Mouse (Mus musculus) forebrain, postnatal 0 days (tissue): ENCODE measurements around the gene Tmem95. TPM values are rescaled to one million over a fixed set of nuclear protein-coding genes. Genes with fewer than 3 reads are reported as not detected.

ENCODE experiments used
- ATAC-seq: fragments of 200-750 bp; cut with Nextera tagmentation; 2 replicates; pipeline ENCODE4 v1.8.0; 2017; ENCODE audit warnings: mild to moderate bottlenecking, moderate library complexity
- DNase-seq: peaks from one replicate; pipeline ENCODE4 v3.0.0-alpha.2; 2015
- H3K27ac ChIP-seq: fragments of 300-500 bp; sonication (generic); 2 replicates; pipeline ENCODE4 v1.5.1; 2014; ENCODE audit warnings: low read depth, mild to moderate bottlenecking, antibody characterized with exemption, low read length, moderate library complexity, mixed read lengths
- H3K27me3 ChIP-seq: fragments of 300-500 bp; sonication (generic); 2 replicates; pipeline ENCODE4 v1.6.1; 2014; ENCODE audit warnings: mild to moderate bottlenecking, low read length, mixed read lengths; ENCODE audit not compliant: insufficient read depth
- H3K36me3 ChIP-seq: fragments of 300-500 bp; sonication (generic); 2 replicates; pipeline ENCODE4 v1.6.1; 2014; ENCODE audit warnings: mild to moderate bottlenecking, moderate library complexity; ENCODE audit not compliant: insufficient read depth
- H3K4me1 ChIP-seq: fragments of 300-500 bp; sonication (generic); 2 replicates; pipeline ENCODE4 v1.6.1; 2014; ENCODE audit warnings: antibody characterized with exemption; ENCODE audit not compliant: insufficient read depth
- H3K4me2 ChIP-seq: fragments of 300-500 bp; sonication (generic); 2 replicates; pipeline ENCODE4 v1.6.1; 2014; ENCODE audit warnings: low read depth, mild to moderate bottlenecking, moderate library complexity
- H3K4me3 ChIP-seq: fragments of 300-500 bp; sonication (generic); 2 replicates; pipeline ENCODE4 v1.5.1; 2014; ENCODE audit warnings: low read depth, low read length, mixed read lengths
- H3K9ac ChIP-seq: fragments of 300-500 bp; sonication (generic); 2 replicates; pipeline ENCODE4 v1.6.1; 2014; ENCODE audit warnings: mild to moderate bottlenecking
- H3K9me3 ChIP-seq: fragments of 300-500 bp; sonication (generic); 2 replicates; pipeline ENCODE4 v1.6.1; 2016; ENCODE audit warnings: low read length
- CTCF ChIP-seq: sonication (generic); IDR thresholded peaks from 2 replicates; pipeline ENCODE4 v1.5.1; 2016; ENCODE audit warnings: antibody characterized with exemption, control low read depth, low read depth
- WGBS: fragments of 180-500 bp; shearing (Covaris S2); extraction: QIAGEN DNeasy Blood & Tissue Kit; methylation state at CpG from one replicate; pipeline ENCODE4 v1.1.7; 2014; 5-methylcytosine and 5-hydroxymethylcytosine counted together
- polyA plus RNA-seq: library from polyadenylated mRNA; unstranded; fragments of >200 nt; fragmentation: Nextera tagmentation; extraction: Ambion mirVana; gene quantifications from 2 replicates; pipeline ENCODE4 v1.2.1, GENCODE M21; 2015
- total RNA-seq: library from RNA; depleted of rRNA; stranded (reverse); fragments of >200 nt; gene quantifications from 2 replicates; pipeline ENCODE4 v1.2.3, GENCODE M21; 2014

The Tmem95 gene
- total and polyA plus RNA-seq, 2 experiments from 2014 or later, result not detected

GRCm38 (mm10) chr11:69900471-69901405, 22.9 kb upstream of the Tmem95 start, which contains the start of the genes 2810408A11Rik and Neurl4:
Gene 2810408A11Rik (minus strand): TSS chr11:69900987.
Gene Neurl4 (plus strand): TSS chr11:69901072.
- H3K4me1 ChIP-seq, result peaks cover 14% of the 10 kb centered on the region
- peaks cover 24% of the 10 kb centered on the region for H3K36me3 ChIP-seq
- DNase-seq, result peak; percentile 95
- H3K9me3 ChIP-seq, result no peaks in the 10 kb centered on the region
- peak within 1 kb of the TSS; percentile 82 for H3K4me3 ChIP-seq
- peak within 1 kb of the TSS; percentile 89 for H3K4me2 ChIP-seq
- peak within 1 kb of the TSS; percentile 91 for H3K27ac ChIP-seq
- H3K27me3 ChIP-seq, result no peaks in the 10 kb centered on the region
- WGBS, result under 1% methylated on average over 38 of the region's 38 CpGs
- TF ChIP-seq CTCF, result no peak
- peak within 1 kb of the TSS; percentile 74 for H3K9ac ChIP-seq
- peak; percentile 94 for ATAC-seq

GRCm38 (mm10) chr11:69899870-69900269, 22.1 kb upstream of the Tmem95 start:
- Histone ChIP-seq H3K27me3 (no peaks in the 10 kb centered on the region), H3K4me2 (peak overlapping the region; percentile 89), H3K4me1 (peaks cover 14% of the 10 kb centered on the region), H3K4me3 (peak overlapping the region; percentile 82), H3K9ac (peak overlapping the region; percentile 74), H3K27ac (no peak overlapping the region; the same call in 1 of the 2 replicates), H3K36me3 (peaks cover 16% of the 10 kb centered on the region), H3K9me3 (no peaks in the 10 kb centered on the region)
- ATAC-seq, result no peak
- 7% methylated on average over 4 of the region's 4 CpGs for WGBS
- peak; percentile 26 for DNase-seq
- TF ChIP-seq CTCF, result no peak

- 87% methylated on average over 4 of the region's 4 CpGs for WGBS
- Histone ChIP-seq H3K4me1 (peaks cover 10% of the 10 kb centered on the region), H3K36me3 (no peaks in the 10 kb centered on the region), H3K27me3 (no peaks in the 10 kb centered on the region), H3K4me2 (no peak within 1 kb of the TSS), H3K9ac (no peak within 1 kb of the TSS), H3K27ac (no peak within 1 kb of the TSS), H3K4me3 (no peak within 1 kb of the TSS), H3K9me3 (no peaks in the 10 kb centered on the region)
- no peak for TF ChIP-seq CTCF
- no peak for ATAC-seq
- no peak for DNase-seq
Measured at GRCm38 (mm10) chr11:69895291-69895690, 17.5 kb upstream of the Tmem95 start, which contains the start of gene Acap1. Gene Acap1 (minus strand): TSS chr11:69895539.

- H3K4me3 ChIP-seq, result no peak overlapping the region
- TF ChIP-seq CTCF, result no peak
Measured at GRCm38 (mm10) chr11:69894671-69895070, 16.9 kb upstream of the Tmem95 start.

GRCm38 (mm10) chr11:69891482-69891881, 13.7 kb upstream of the Tmem95 start:
- DNase-seq (no peak), ATAC-seq (no peak)
- no peak overlapping the region for H3K9ac ChIP-seq
- no peak for TF ChIP-seq CTCF
- H3K36me3 ChIP-seq, result no peaks in the 10 kb centered on the region
- WGBS, result 53% methylated on average over 4 of the region's 4 CpGs
- no peaks in the 10 kb centered on the region for H3K4me1 ChIP-seq
- H3K27me3 ChIP-seq, result no peaks in the 10 kb centered on the region
- no peak overlapping the region for H3K4me2 ChIP-seq
- no peak overlapping the region for H3K27ac ChIP-seq
- H3K9me3 ChIP-seq, result no peaks in the 10 kb centered on the region
- H3K4me3 ChIP-seq, result no peak overlapping the region

More at GRCm38 (mm10) chr11:69894671-69895070, 16.9 kb upstream of the Tmem95 start:
- H3K9me3 ChIP-seq, result no peaks in the 10 kb centered on the region
- no peak overlapping the region for H3K4me2 ChIP-seq
- no peak overlapping the region for H3K27ac ChIP-seq
- no peak for ATAC-seq
- peaks cover 8% of the 10 kb centered on the region for H3K4me1 ChIP-seq
- WGBS, result 84% methylated on average over 5 of the region's 5 CpGs
- no peaks in the 10 kb centered on the region for H3K27me3 ChIP-seq
- H3K36me3 ChIP-seq, result no peaks in the 10 kb centered on the region
- no peak for DNase-seq
- H3K9ac ChIP-seq, result no peak overlapping the region

GRCm38 (mm10) chr11:69886907-69887635, 9.3 kb upstream of the Tmem95 start:
- no peak for TF ChIP-seq CTCF
- Histone ChIP-seq H3K9ac (no peak overlapping the region), H3K9me3 (no peaks in the 10 kb centered on the region), H3K27me3 (no peaks in the 10 kb centered on the region), H3K36me3 (no peaks in the 10 kb centered on the region), H3K4me1 (no peaks in the 10 kb centered on the region), H3K4me2 (no peak overlapping the region), H3K27ac (no peak overlapping the region), H3K4me3 (no peak overlapping the region)
- WGBS, result 69% methylated on average over 8 of the region's 8 CpGs
- no peak for ATAC-seq
- no peak for DNase-seq
